Mouse (Mus musculus) neutrophil, adult 65 days (primary cell): ENCODE data around the gene Smc3. TPM values are rescaled to one million over a fixed set of nuclear protein-coding genes. Genes with fewer than 3 reads are reported as not detected.

Source experiments
- total RNA-seq: library from RNA; stranded (reverse); gene quantifications from 2 replicates; pipeline ENCODE4 v1.2.4, GENCODE M21; 2023

Gene Smc3
- total RNA-seq: 34.9 and 38.9 TPM in 2 replicates

GRCm38 (mm10) chr19:53599757-53600539 is at the start of gene Smc3:
Gene Smc3 (plus strand): TSS chr19:53600398.

DNA sequence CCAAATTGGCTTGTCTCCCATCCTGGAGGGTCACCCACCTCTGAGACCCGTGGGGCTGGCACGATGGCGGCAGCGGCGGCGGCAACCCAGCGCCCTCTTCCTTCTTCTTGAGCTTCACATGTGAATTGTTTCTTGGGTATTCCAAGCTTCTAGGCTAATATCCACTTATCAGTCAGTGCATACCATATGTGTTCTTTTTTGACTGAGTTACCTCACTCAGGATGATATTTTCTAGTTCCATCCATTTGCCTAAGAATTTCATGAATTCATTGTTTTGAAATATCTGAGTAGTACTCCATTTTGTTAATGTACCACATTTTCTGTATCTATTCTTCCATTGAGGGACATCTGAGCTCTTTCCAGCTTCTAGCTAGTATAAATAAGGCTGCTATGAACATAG is 11.2 kb upstream of the Smc3 start, which contains the start of gene Nutf2-ps1:
Gene Nutf2-ps1, minus strand, starts transcription at position 101 of the 400 bp plus-strand sequence.

DNA sequence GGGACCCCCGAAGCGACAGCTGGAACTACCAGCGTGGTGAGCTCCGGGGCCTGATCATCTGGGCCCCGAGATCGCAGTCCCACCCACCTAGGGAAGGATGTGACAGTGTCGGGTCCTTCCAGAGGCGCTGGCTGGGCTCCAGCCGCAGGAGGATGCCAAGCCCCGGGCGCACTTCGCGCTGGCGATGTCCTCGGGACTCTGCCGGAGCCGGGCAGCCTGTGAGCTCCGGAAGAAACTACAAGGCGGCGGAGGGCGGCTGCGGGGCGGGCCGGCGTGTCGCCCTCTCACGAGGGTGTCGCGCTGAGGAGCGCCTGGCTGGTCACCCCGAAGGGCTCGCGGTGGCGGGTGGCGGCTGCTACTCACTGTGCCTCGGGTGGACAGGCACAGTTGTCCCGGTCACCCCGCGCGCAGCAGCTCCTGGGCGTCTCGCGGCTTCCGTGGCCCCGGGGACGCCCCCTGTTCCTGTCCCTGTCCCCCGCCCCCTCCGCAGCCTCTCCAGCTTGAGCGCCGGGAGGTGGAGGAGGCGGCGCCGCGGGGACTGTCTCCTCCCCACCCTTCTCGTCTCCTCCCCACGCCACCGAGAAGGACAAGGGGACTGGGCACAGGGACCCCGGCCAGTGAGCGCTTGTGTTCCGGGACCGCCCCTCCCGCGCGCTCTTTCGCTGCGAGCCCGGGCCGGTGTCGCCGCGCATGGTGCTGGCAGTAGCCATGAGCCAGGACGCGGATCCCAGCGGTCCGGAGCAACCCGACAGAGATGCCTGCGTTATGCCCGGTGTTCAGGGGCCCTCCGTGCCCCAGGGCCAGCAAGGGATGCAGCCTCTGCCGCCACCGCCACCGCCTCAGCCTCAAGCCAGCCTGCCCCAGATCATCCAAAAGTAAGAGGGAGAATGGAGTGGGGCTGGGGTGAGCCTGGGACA is 76.8 kb downstream of the Smc3 start, which contains the start of gene Rbm20:
Gene Rbm20, plus strand, starts transcription at position 589 of the 917 bp plus-strand sequence.

Other genes starting within 250 kb of the Smc3 start
- gene Gm10197, start 228.6 kb upstream of the Smc3 start, total RNA-seq: not detected in 2 replicates
- gene Smndc1, start 209.8 kb upstream of the Smc3 start, total RNA-seq: 117 and 123 TPM in 2 replicates
- 105 and 120 TPM in 2 replicates for gene Dusp5, start 71.3 kb upstream of the Smc3 start, total RNA-seq
- gene Nutf2-ps1, start 11.3 kb upstream of the Smc3 start, total RNA-seq: 7.6 and 25.2 TPM in 2 replicates
- not detected in 2 replicates for gene Rbm20, start 76.9 kb downstream of the Smc3 start, total RNA-seq